11 mouse cellular contexts compared by ENCODE assay signal in the genomic region with DNA sequence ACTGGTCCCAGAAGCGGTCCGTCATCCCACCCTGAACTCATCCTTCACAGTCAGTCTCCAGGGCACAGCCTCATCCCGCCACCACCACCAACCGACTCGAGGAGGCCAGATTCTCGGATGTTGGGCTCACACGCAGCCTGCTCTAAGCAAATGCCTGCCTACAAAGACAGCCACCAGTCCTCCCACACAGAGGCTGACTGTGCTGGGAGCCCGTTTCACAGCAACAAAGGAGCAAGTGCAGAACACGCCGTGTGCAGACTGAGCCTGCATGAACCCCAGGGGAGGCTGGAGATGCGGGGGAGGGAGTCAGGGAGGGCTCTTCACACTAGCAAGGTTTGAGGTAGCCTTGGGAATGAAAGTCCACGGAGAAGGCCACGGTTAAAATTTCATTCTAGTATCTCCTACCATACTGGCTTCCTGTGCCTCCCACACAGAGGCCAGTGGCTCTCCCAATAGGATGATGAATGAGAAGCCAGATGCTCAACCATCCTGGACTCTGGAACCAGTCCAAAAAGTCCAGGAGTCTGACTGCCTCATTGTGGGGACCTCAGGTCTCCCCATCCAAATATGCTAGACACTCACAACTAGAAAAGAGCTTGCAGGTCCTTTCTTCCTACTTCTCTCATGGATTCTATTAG. TPM values are rescaled to one million over a fixed set of nuclear protein-coding genes. Genes with fewer than 3 reads are reported as not detected.
DNase-seq lines count a peak whose midpoint lies in the region; ATAC-seq and TF ChIP-seq lines count a peak whose summit lies in the region.
"Had no signal": no experiment of that assay in that cellular context is flagged by ENCODE, and none has a peak within 500 bp of the region (broad histone marks: within the 10 kb centered on the region; RNA-seq: fewer than 3 reads in every experiment).

No protein-coding gene starts in this region.

- H3K4me3 ChIP-seq in heart, embryonic 10.5 days: no peak overlapping the region
- H3K4me3 ChIP-seq in forebrain, embryonic 15.5 days: no peak overlapping the region
- H3K4me3 ChIP-seq in layer of hippocampus, adult 2 months: peak overlapping the region; percentile 72
- no peak overlapping the region for H3K4me3 ChIP-seq in midbrain, embryonic 16.5 days (ENCODE audit: low read depth, low read length)
- H3K4me3 ChIP-seq: embryonic facial prominence, embryonic 13.5 days had no signal

- DNase-seq in heart, postnatal 4 days: peak; percentile 35
- DNase-seq in heart, embryonic 10.5 days (ENCODE audit: low spot score): no peak
- DNase-seq in layer of hippocampus, adult 2 months (ENCODE audit: low spot score in 2 of 2): peak; percentile 69 to 73
- DNase-seq in liver: no peak
- DNase-seq in adrenal gland, postnatal 25 days: no peak
- no peak for DNase-seq in spleen, postnatal 14 days (ENCODE audit: low spot score in 2 of 2)
- DNase-seq: adrenal gland, adult 8-10 months had no signal

- no peak overlapping the region for H3K27ac ChIP-seq in heart, embryonic 10.5 days
- H3K27ac ChIP-seq in forebrain, embryonic 15.5 days (replicated peaks): peak overlapping the region; percentile 53
- H3K27ac ChIP-seq in layer of hippocampus, adult 2 months: peak overlapping the region; percentile 95
- H3K27ac ChIP-seq in midbrain, embryonic 16.5 days (ENCODE audit: low read length): peak overlapping the region; percentile 6; the same call in 1 of the 2 replicates
- H3K27ac ChIP-seq: embryonic facial prominence, embryonic 13.5 days; liver, embryonic 14.5 days had no signal

- 72% methylated on average over 13 of the region's 13 CpGs for WGBS in heart, embryonic 10.5 days
- WGBS in forebrain, embryonic 15.5 days: 44% methylated on average over 13 of the region's 13 CpGs
- WGBS in midbrain, embryonic 16.5 days: 40% methylated on average over 13 of the region's 13 CpGs

- peaks cover 59% of the 10 kb centered on the region for H3K4me1 ChIP-seq in heart, embryonic 10.5 days
- peaks cover 84% of the 10 kb centered on the region for H3K4me1 ChIP-seq in forebrain, embryonic 15.5 days
- H3K4me1 ChIP-seq in midbrain, embryonic 16.5 days (ENCODE audit: control insufficient read depth, insufficient read depth, low read length): peaks cover 26% of the 10 kb centered on the region

- 0 out of 2 replicates have a peak overlapping the region, but pooled peaks have one; percentile 2 for H3K9ac ChIP-seq in forebrain, embryonic 15.5 days (replicated peaks)
- H3K9ac ChIP-seq in midbrain, embryonic 16.5 days (ENCODE audit: low read depth, low read length): no peak overlapping the region
- H3K9ac ChIP-seq: embryonic facial prominence, embryonic 13.5 days; liver, embryonic 14.5 days had no signal

- no peak for TF ChIP-seq CTCF in layer of hippocampus, adult 2 months (conservative IDR thresholded peaks at IDR 0.05)

- peak overlapping the region; percentile 2; the same call in 1 of the 2 replicates for H3K4me2 ChIP-seq in forebrain, embryonic 15.5 days (replicated peaks)
- H3K4me2 ChIP-seq in midbrain, embryonic 16.5 days (ENCODE audit: low read length): no peak overlapping the region
- H3K4me2 ChIP-seq: embryonic facial prominence, embryonic 13.5 days had no signal

- no peaks in the 10 kb centered on the region for H3K9me3 ChIP-seq in heart, embryonic 10.5 days
- H3K9me3 ChIP-seq in forebrain, embryonic 15.5 days: no peaks in the 10 kb centered on the region
- no peaks in the 10 kb centered on the region for H3K9me3 ChIP-seq in midbrain, embryonic 16.5 days (replicated peaks; ENCODE audit: control insufficient read depth, low read length, poor library complexity, severe bottlenecking)
- H3K9me3 ChIP-seq: embryonic facial prominence, embryonic 13.5 days had no signal

- no peaks in the 10 kb centered on the region for H3K27me3 ChIP-seq in heart, embryonic 10.5 days (ENCODE audit: insufficient read depth, poor library complexity, severe bottlenecking)
- H3K27me3 ChIP-seq in forebrain, embryonic 15.5 days: no peaks in the 10 kb centered on the region
- no peaks in the 10 kb centered on the region for H3K27me3 ChIP-seq in midbrain, embryonic 16.5 days (ENCODE audit: control insufficient read depth, insufficient read depth, low read depth, low read length)
- H3K27me3 ChIP-seq: embryonic facial prominence, embryonic 13.5 days had no signal

- ATAC-seq in forebrain, embryonic 15.5 days (replicated peaks): peak; percentile 39; the same call in 1 of the 2 replicates
- ATAC-seq in midbrain, embryonic 16.5 days: no peak

- no peaks in the 10 kb centered on the region for H3K36me3 ChIP-seq in heart, embryonic 10.5 days
- H3K36me3 ChIP-seq in forebrain, embryonic 15.5 days: no peaks in the 10 kb centered on the region
- H3K36me3 ChIP-seq in midbrain, embryonic 16.5 days (ENCODE audit: control insufficient read depth, insufficient read depth, low read length): no peaks in the 10 kb centered on the region
- H3K36me3 ChIP-seq: embryonic facial prominence, embryonic 13.5 days had no signal

RNA-seq across cellular contexts. Expression of gene Kalrn, which starts 59.3 kb away (rescaled TPM):
- total RNA-seq in heart, postnatal 4 days (2021): 10 to 100 TPM; 41.1 to 41.7 TPM
- polyA plus RNA-seq in heart, embryonic 10.5 days (2016; fragmentation: Nextera tagmentation; extraction: Ambion mirVana): 18.4 and 22.8 TPM in 2 replicates
- polyA plus RNA-seq in forebrain, embryonic 15.5 days (2015; fragmentation: Nextera tagmentation; extraction: Ambion mirVana): 36.4 and 38.8 TPM in 2 replicates
- 100 to 1,000 TPM; 533 to 549 TPM for total RNA-seq in layer of hippocampus, adult 2 months (2021)
- polyA plus RNA-seq in midbrain, embryonic 16.5 days (2015; fragmentation: Nextera tagmentation; extraction: Ambion mirVana): 31.3 and 33.2 TPM in 2 replicates
- total RNA-seq in adrenal gland, postnatal 25 days (2021): 7.7 and 8.2 TPM in 2 replicates

Comparison
In these comparisons a context has a peak if more than half of its experiments do, and no peak if none do; other contexts are left out.
1. DNase-seq: peak in heart, postnatal 4 days (single experiment) and layer of hippocampus, adult 2 months (2 of 2); none in heart, embryonic 10.5 days (single experiment), liver (single experiment), adrenal gland, postnatal 25 days (single experiment) and spleen, postnatal 14 days (0 of 2).
2. RNA of gene Kalrn, which starts 59.3 kb away (total RNA-seq): 533 to 549 TPM in layer of hippocampus, adult 2 months; 41.1 to 41.7 TPM in heart, postnatal 4 days and 7.7 to 8.2 TPM in adrenal gland, postnatal 25 days; every median in the first group is over 10 times any median in the second.